Mouse (Mus musculus) heart, embryonic 13.5 days (tissue): ENCODE results near the gene Slc39a3. TPM values are rescaled to one million over a fixed set of nuclear protein-coding genes. Genes with fewer than 3 reads are reported as not detected.

Experiments
- ATAC-seq: fragments of 200-750 bp; cut with Nextera tagmentation; 2 replicates; pipeline ENCODE4 v1.8.0; 2017; ENCODE audit warnings: moderate TSS enrichment; ENCODE audit not compliant: insufficient number of reproducible peaks, low FRiP score, low TSS enrichment; ENCODE audit errors: extremely low read depth
- H3K27ac ChIP-seq: fragments of 300-500 bp; sonication (generic); replicated peaks from 2 replicates; pipeline ENCODE4 v1.5.1; 2015; ENCODE audit warnings: moderate library complexity, mild to moderate bottlenecking, inconsistent platforms
- H3K27me3 ChIP-seq: fragments of 300-500 bp; sonication (generic); replicated peaks from 2 replicates; pipeline ENCODE4 v1.6.1; 2015; ENCODE audit warnings: mild to moderate bottlenecking, inconsistent platforms
- H3K36me3 ChIP-seq: fragments of 300-500 bp; sonication (generic); 2 replicates; pipeline ENCODE4 v1.6.1; 2015; ENCODE audit warnings: mild to moderate bottlenecking, inconsistent platforms
- H3K4me1 ChIP-seq: fragments of 300-500 bp; sonication (generic); 2 replicates; pipeline ENCODE4 v1.6.1; 2015; ENCODE audit warnings: inconsistent platforms
- H3K4me2 ChIP-seq: fragments of 300-500 bp; sonication (generic); 2 replicates; pipeline ENCODE4 v1.6.1; 2015; ENCODE audit warnings: inconsistent platforms, mild to moderate bottlenecking, moderate library complexity
- H3K4me3 ChIP-seq: fragments of 300-500 bp; sonication (generic); 2 replicates; pipeline ENCODE4 v1.5.1; 2015; ENCODE audit warnings: moderate library complexity, mild to moderate bottlenecking, inconsistent platforms
- H3K9ac ChIP-seq: fragments of 300-500 bp; sonication (generic); 2 replicates; pipeline ENCODE4 v1.6.1; 2015; ENCODE audit warnings: inconsistent platforms, mild to moderate bottlenecking, moderate library complexity
- H3K9me3 ChIP-seq: fragments of 300-500 bp; sonication (generic); 2 replicates; pipeline ENCODE4 v1.6.1; 2016; ENCODE audit warnings: inconsistent platforms
- WGBS: fragments of 180-500 bp; shearing (Covaris S2); methylation state at CpG from one replicate; pipeline ENCODE4 v1.1.7; 2015; ENCODE audit warnings: mixed read lengths; 5-methylcytosine and 5-hydroxymethylcytosine counted together
- polyA plus RNA-seq: library from polyadenylated mRNA; unstranded; fragments of >200 nt; fragmentation: Nextera tagmentation; extraction: Ambion mirVana; gene quantifications from 2 replicates; pipeline ENCODE4 v1.2.1, GENCODE M21; 2015

Gene Slc39a3
- polyA plus RNA-seq, 1 experiment from 2014 or later, result 8.2 TPM

DNA sequence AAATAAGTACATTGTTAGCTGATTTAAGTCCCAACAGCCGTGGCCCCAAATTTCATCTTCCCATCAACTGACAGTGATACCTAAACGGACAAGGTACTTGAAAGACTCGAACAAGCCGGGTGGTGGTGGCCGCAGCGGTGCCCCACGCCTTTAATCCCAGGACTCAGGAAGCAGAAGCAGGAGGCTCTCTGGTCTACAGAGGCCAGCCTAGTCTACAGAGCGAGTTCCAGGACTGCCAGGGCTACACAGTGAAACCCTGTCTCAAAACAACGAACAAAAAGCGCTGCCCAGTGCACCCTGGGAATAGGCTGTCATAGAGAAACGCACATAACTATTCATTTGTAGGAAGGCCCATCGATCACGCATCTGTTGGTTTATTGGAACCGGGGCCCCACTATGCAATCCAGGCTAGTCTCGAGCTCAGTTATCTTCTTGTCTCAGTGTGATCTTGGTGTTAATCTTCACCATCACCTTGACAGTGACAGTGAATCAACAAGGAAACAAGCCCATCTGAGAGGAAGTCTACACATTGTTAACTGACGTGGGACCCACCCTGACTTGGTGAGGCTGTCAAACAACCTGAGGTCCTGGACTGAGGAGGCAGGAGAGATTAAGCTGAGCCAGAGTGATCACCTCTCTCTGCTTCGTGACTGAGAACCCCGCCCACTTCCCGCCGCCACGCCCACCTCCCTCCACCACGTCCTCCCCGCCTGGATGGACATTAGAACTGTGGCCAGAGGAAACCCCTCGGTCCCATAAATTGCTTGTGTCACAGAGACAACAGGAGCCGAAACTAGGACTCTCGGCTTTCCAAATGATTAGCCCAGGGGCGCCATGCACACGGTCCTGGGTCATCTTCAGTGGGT, 36.8 kb downstream of the Slc39a3 start:
- 0 out of 2 replicates have a peak overlapping the region, but pooled peaks have one; percentile 14 for H3K9ac ChIP-seq
- no peak overlapping the region for H3K27ac ChIP-seq
- peaks cover 54% of the 10 kb centered on the region for H3K27me3 ChIP-seq
- no peak overlapping the region for H3K4me3 ChIP-seq
- ATAC-seq, result no peak
- peaks cover 22% of the 10 kb centered on the region for H3K4me1 ChIP-seq
- no peaks in the 10 kb centered on the region; the same call in 1 of the 2 replicates for H3K9me3 ChIP-seq
- no peaks in the 10 kb centered on the region for H3K36me3 ChIP-seq
- 42% methylated on average over 28 of the region's 28 CpGs for WGBS
- 0 out of 2 replicates have a peak overlapping the region, but pooled peaks have one; percentile 5 for H3K4me2 ChIP-seq

- Histone ChIP-seq H3K4me1 (peaks cover 27% of the 10 kb centered on the region), H3K4me2 (no peak overlapping the region), H3K9ac (no peak overlapping the region), H3K4me3 (no peak overlapping the region), H3K27me3 (peaks cover 60% of the 10 kb centered on the region), H3K27ac (no peak overlapping the region), H3K36me3 (no peaks in the 10 kb centered on the region), H3K9me3 (no peaks in the 10 kb centered on the region; the same call in 1 of the 2 replicates)
- 27% methylated on average over 37 of the region's 37 CpGs for WGBS
- no peak for ATAC-seq
Measured at GRCm38 (mm10) chr10:80999362-81000196, 37.6 kb downstream of the Slc39a3 start.

DNA sequence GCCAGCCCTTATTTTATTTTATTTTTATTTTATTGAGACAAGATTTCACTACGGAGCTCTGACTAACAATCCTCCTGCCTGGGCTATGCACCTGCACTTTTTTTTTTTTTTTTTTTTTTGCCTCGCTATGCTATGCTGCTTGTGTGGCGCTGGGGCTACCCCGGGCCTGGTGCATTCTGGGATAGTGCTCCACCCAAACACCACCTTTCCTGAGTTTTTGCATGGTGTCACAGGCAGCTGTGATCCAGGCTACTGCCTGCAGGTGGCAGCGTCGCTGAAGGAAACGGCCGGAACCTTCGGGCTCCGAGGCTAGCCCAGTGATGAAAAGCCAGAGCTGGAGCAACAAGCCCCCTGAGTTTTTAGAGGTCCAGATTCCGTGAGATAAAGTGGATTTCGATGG, 38.4 kb downstream of the Slc39a3 start:
- Histone ChIP-seq H3K9ac (no peak overlapping the region), H3K4me3 (no peak overlapping the region), H3K4me2 (no peak overlapping the region), H3K36me3 (no peaks in the 10 kb centered on the region), H3K4me1 (peaks cover 30% of the 10 kb centered on the region), H3K27me3 (peaks cover 65% of the 10 kb centered on the region), H3K9me3 (no peaks in the 10 kb centered on the region; the same call in 1 of the 2 replicates), H3K27ac (no peak overlapping the region)
- 11% methylated on average over 12 of the region's 12 CpGs for WGBS
- no peak for ATAC-seq

DNA sequence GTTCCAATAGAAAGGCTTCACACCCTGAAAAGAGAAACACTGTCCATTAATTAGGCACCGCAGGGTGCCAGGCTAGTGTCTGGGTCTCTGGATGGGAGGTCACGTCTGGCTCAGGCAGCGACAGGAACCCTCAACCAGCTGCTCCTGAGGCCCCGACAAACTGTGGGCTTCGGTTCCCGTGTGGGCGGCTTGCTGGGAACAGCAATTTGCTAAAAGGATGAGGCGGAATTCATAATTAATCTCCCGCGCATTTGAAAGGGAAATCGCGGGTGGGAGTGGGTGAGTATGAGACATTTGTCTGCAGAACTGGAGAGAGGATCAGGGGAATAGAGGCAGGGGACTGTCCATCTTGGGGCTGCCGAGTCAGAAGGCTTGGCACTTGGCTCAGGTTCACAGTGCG, 39.2 kb downstream of the Slc39a3 start:
- H3K4me1 ChIP-seq, result peaks cover 30% of the 10 kb centered on the region
- H3K27me3 ChIP-seq, result peaks cover 73% of the 10 kb centered on the region
- no peak overlapping the region for H3K4me2 ChIP-seq
- no peak overlapping the region for H3K9ac ChIP-seq
- no peaks in the 10 kb centered on the region for H3K36me3 ChIP-seq
- H3K27ac ChIP-seq, result no peak overlapping the region
- 36% methylated on average over 14 of the region's 14 CpGs for WGBS
- no peak overlapping the region for H3K4me3 ChIP-seq
- H3K9me3 ChIP-seq, result no peaks in the 10 kb centered on the region; the same call in 1 of the 2 replicates
- no peak for ATAC-seq

- H3K4me1 ChIP-seq, result peaks cover 30% of the 10 kb centered on the region
- no peaks in the 10 kb centered on the region for H3K36me3 ChIP-seq
- peaks cover 79% of the 10 kb centered on the region for H3K27me3 ChIP-seq
- no peak overlapping the region for H3K27ac ChIP-seq
- ATAC-seq, result no peak
- no peak overlapping the region for H3K9ac ChIP-seq
- WGBS, result 75% methylated on average over 8 of the region's 8 CpGs
- H3K4me3 ChIP-seq, result no peak overlapping the region
- H3K9me3 ChIP-seq, result no peaks in the 10 kb centered on the region; the same call in 1 of the 2 replicates
- no peak overlapping the region for H3K4me2 ChIP-seq
Measured at GRCm38 (mm10) chr10:80997332-80997731, 39.9 kb downstream of the Slc39a3 start.

DNA sequence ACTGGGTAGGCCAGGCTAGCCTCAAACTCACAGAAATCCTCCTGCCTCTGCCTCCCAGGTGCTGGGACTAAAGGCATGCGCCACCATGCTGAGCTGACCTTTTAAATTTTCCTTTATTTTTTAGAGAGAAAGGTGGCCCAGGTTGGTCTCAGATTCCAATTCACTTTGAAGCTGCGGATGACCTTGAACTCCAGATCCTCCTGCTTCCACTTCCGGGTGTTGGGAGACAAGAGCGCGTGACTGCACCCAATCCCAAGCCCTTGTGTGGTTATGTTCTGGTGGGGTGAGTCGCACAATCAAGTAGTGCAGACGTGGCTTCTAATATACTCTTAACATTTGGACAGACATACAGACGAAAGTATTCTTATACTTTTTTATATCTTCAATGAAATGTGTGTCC, 40.7 kb downstream of the Slc39a3 start:
- no peak overlapping the region for H3K4me2 ChIP-seq
- 87% methylated on average over 8 of the region's 8 CpGs for WGBS

DNA sequence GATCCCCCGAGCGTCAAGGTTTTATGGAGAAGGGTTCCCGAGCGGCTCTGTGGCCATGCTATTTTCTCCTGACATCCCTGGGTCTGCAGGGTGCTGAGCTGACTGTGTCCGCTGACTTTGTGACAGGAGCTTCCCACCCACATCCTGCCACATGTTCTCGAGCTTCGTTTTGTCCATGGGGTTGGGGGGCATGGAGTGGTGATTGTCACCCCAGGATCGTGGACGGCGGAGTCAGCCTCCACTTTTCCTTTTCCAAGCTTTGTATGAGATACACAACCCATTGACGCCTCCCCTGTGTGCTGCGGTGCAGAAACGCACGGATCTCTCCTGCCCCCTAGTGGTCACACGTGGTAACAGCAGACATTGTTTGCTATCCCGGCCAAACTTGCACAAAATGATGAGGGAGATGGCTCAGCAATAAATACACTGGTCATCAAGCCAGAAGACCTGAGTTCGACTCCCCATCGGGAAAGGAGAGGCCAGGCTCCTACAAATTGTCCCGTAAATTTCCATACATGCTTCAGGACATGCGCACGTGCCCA, 42.1 kb downstream of the Slc39a3 start:
- peak overlapping the region; percentile 51 for H3K4me2 ChIP-seq
- no peak overlapping the region for H3K27ac ChIP-seq
- peaks cover 66% of the 10 kb centered on the region for H3K27me3 ChIP-seq
- 0 out of 2 replicates have a peak overlapping the region, but pooled peaks have one; percentile 57 for H3K9ac ChIP-seq
- 0 out of 2 replicates have a peak overlapping the region, but pooled peaks have one; percentile 11 for H3K4me3 ChIP-seq
- H3K4me1 ChIP-seq, result peaks cover 14% of the 10 kb centered on the region; the same call in 1 of the 2 replicates
- H3K9me3 ChIP-seq, result no peaks in the 10 kb centered on the region; the same call in 1 of the 2 replicates
- ATAC-seq, result no peak
- H3K36me3 ChIP-seq, result no peaks in the 10 kb centered on the region
- 10% methylated on average over 21 of the region's 21 CpGs for WGBS

More for the DNA sequence above, 40.7 kb downstream of the Slc39a3 start:
- Histone ChIP-seq H3K9me3 (no peaks in the 10 kb centered on the region; the same call in 1 of the 2 replicates), H3K36me3 (no peaks in the 10 kb centered on the region), H3K4me3 (no peak overlapping the region), H3K4me1 (peaks cover 27% of the 10 kb centered on the region), H3K9ac (no peak overlapping the region), H3K27me3 (peaks cover 79% of the 10 kb centered on the region), H3K27ac (no peak overlapping the region)
- no peak for ATAC-seq

DNA sequence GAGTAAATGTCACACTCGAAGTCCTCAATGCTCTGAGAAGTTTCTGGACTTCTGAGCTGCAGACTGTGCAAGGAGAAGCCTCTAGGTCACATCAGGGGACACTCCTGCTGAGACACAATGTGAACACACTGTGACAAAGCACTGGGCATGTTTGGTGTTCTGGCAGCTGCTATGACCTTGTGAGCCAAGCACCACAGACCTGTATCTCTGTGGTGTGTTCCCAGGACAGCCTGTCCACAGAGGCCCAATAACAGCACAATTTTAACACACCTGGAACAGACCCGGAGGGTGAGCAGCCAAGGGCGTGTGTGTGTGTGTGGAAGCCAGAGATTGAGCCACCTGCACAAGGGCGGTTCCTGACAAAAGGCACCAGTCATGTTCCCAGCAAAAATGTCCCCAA, 42.6 kb downstream of the Slc39a3 start:
- 0 out of 2 replicates have a peak overlapping the region, but pooled peaks have one; percentile 16 for H3K9ac ChIP-seq
- ATAC-seq, result no peak
- WGBS, result 46% methylated on average over 4 of the region's 4 CpGs
- H3K4me2 ChIP-seq, result no peak overlapping the region
- H3K4me3 ChIP-seq, result no peak overlapping the region
- no peaks in the 10 kb centered on the region for H3K36me3 ChIP-seq
- peaks cover 66% of the 10 kb centered on the region for H3K27me3 ChIP-seq
- no peak overlapping the region for H3K27ac ChIP-seq
- H3K4me1 ChIP-seq, result peaks cover 10% of the 10 kb centered on the region; the same call in 1 of the 2 replicates
- no peaks in the 10 kb centered on the region; the same call in 1 of the 2 replicates for H3K9me3 ChIP-seq

- no peaks in the 10 kb centered on the region; the same call in 1 of the 2 replicates for H3K9me3 ChIP-seq
- no peak for ATAC-seq
- H3K36me3 ChIP-seq, result no peaks in the 10 kb centered on the region
- WGBS, result 58% methylated on average over 5 of the region's 5 CpGs
- H3K9ac ChIP-seq, result no peak overlapping the region
- H3K4me2 ChIP-seq, result no peak overlapping the region
- 0 out of 2 replicates have a peak, but pooled peaks cover 8% of the 10 kb centered on the region for H3K4me1 ChIP-seq
- H3K27me3 ChIP-seq, result peaks cover 60% of the 10 kb centered on the region
- no peak overlapping the region for H3K4me3 ChIP-seq
- no peak overlapping the region for H3K27ac ChIP-seq
Measured at GRCm38 (mm10) chr10:80993276-80993675, 44.0 kb downstream of the Slc39a3 start.

GRCm38 (mm10) chr10:80991945-80992344, 45.3 kb downstream of the Slc39a3 start:
- no peak overlapping the region for H3K4me3 ChIP-seq
- no peaks in the 10 kb centered on the region for H3K9me3 ChIP-seq
- H3K4me2 ChIP-seq, result no peak overlapping the region
- ATAC-seq, result no peak
- no peak overlapping the region for H3K9ac ChIP-seq
- no peaks in the 10 kb centered on the region for H3K36me3 ChIP-seq
- peaks cover 48% of the 10 kb centered on the region for H3K27me3 ChIP-seq
- H3K27ac ChIP-seq, result no peak overlapping the region
- H3K4me1 ChIP-seq, result peaks cover 16% of the 10 kb centered on the region
- 74% methylated on average over 1 of the region's 1 CpGs for WGBS

DNA sequence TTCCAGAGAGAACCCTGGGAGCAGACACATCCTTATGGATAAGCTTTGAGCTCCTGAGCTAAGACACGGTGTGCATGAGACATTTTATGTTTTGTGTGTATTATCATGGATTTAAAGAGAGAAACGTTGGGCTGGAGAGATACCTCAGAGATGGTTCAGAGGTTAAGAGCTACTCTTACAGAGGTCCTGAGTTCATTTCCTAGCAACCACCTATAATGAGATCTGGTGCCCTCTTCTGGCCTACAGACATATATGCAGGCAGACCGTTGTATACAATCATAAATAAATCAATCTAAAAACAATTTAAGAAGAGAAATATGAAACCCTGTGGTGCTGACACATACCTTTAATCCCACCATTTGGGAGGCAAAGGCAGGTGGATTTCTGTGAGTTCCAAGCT, 46.2 kb downstream of the Slc39a3 start:
- H3K4me1 ChIP-seq, result peaks cover 21% of the 10 kb centered on the region
- no peak for ATAC-seq
- H3K9me3 ChIP-seq, result no peaks in the 10 kb centered on the region
- peaks cover 48% of the 10 kb centered on the region for H3K27me3 ChIP-seq
- H3K36me3 ChIP-seq, result no peaks in the 10 kb centered on the region
- H3K9ac ChIP-seq, result no peak overlapping the region
- no peak overlapping the region for H3K4me3 ChIP-seq
- H3K27ac ChIP-seq, result no peak overlapping the region
- 10% methylated on average over 3 of the region's 3 CpGs for WGBS
- H3K4me2 ChIP-seq, result no peak overlapping the region
